Mouse (Mus musculus) lung, postnatal 10 days (tissue): ENCODE results near the gene Srd5a1.
A peak's percentile ranks its signal among the peaks of the same experiment; 100 is the strongest.
"Not testable (repeated sequence)": the region's sequence is repeated elsewhere in the genome, so short reads cannot be mapped to it uniquely, and the experiment has no call there.

Experiments used
- DNase-seq: peaks from one replicate; pipeline ENCODE4 v3.0.0; 2021

Srd5a1 gene

DNA sequence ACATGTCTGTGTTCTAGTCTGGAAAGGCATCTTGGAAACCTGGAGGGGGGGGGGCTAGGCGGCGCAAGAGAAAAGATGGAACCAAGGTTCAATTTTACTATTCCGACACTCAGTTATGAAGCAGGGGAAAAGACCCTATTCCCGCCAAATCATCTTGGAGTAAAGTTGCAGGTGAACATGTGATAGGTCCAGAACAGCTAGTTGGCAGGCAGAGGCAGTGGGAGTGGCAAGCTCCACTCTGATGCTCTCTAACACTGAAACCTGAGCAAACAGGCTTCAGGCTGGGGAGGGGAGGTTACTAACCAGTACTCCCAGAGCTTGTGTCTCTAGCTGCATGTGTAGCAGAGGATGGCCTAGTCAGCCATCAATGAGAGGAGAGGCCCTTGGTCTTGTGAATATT is 45.8 kb downstream of the Srd5a1 start:
- DNase-seq, result not testable (repeated sequence)

DNA sequence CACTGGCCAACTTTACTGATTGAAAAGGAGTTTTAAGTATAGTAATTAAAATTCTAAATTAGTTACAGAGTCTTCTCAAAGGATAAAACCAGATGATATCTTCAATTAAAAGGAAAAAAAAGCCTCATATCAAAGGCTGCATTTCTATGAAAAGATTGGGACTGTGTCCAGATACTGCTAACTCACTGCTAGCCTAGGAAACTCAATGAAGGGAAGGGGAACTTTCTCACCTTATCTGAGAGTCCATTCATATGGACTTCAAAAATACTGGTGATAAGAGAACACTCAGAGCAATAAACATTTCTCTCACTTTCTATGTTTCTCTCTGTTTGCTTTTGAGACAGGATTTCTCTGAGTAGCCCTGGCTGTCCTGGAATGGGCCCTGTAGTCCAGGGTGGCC is 46.7 kb downstream of the Srd5a1 start:
- DNase-seq, result no peak

DNA sequence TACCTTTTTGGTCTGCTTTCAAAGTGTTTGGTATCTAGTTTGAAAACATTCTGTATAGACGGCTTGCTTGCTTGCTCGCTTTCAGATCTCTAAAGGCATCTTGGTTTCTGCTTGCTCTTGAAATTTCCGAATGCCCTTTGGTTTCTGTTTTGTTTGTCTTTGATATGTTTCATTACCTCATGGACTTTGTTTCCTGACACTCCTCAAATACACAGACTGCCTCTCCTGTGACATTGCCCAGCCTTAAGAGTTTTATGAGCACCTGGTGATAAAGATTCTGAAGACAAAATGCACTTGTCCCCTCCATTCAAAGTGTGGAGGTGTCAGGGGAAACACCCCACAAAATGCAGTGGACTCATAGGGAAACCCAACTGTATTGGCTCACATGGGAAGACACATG is 47.3 kb downstream of the Srd5a1 start:
- no peak for DNase-seq

DNA sequence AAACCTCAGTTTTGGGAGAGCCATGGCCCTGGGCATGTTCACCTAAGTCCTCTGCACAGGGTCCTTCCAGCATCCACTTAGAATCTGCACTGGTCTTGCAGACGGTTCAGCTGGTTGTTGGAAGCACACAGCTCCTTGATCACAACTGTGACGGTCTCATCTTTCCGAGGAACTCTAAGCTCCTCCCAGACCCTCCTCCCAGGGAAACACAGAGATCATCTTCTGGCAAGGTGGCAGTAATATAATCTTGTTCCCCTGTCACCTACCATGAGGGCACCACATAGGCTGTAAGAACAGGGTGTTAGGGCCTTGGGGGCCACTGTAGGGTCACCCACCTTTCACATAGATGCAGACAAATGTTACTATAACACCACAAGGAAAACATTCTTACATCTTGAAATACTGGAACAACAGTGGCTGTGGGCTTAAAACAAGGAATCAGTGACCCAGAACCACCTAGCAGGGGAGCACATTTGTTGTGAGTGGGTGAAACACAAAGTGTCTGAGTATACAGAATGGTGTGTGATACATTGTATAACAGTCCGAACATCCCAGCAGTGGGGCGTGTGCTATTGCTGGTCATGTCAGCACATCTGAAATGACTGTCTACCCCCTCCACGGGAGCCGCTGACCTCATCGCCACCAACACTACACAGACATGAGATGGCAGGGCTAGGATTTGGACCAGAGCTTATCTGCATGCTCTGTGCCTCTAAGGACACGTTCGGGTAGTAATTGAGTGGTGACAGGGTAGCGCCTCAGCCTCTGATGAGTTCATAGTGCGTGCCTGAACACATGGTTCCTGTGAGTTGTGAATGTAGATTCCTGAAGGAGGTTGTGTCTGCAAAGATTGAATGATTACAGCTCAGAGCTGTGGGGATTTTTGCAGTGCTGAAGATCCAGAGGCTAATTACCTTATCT is 48.3 kb downstream of the Srd5a1 start:
- no peak for DNase-seq

DNA sequence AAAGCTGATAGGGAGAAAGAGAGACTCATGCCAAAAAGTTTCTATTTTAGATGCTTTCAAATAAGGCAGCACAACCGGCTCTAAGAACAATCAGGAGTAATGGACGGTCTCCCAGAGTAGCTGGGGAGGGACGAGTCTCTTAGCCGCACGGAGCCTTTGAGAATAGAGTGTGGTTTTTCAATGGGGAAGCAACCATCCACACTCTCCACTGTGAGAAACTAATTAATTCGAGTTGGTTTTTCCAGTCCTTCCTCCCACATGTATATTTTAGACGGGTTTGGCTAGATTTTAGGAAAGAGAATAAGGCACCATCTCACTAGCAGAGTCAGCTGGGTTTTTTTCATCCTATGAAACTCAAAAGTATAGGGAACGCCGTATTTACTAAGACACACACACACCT is 49.2 kb downstream of the Srd5a1 start:
- no peak for DNase-seq

DNA sequence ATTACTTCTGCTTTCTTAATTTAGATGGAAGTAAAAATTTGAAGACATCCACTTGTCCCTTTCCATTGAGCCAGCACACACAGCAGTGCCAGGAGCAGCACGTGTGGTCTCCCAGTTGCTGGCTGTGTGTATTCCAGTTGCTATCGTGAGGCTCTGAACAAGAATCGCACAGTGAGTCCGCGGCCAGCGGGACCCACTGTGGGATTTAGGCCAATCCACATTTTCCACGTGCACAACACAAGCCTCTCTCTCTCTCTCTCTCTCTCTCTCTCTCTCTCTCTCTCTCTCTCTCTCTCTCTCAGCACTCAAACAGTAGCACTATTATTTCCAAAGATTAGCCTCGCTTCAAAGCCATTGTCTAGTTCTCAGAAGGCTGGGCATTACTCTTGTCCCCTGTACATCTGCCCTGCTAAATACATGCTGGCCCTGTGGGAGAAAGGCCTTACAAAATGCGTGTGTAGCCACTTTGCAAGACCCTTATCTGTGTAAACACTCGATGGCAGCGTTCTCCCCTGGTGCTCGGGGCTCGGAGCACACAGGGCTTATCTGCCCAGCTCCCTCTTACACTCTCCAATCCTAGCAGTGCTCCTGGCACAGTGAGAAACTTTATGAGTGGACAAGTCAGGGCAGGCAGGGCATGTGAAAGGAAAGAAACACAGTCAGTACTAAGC is 51.8 kb downstream of the Srd5a1 start:
- DNase-seq, result no peak

DNA sequence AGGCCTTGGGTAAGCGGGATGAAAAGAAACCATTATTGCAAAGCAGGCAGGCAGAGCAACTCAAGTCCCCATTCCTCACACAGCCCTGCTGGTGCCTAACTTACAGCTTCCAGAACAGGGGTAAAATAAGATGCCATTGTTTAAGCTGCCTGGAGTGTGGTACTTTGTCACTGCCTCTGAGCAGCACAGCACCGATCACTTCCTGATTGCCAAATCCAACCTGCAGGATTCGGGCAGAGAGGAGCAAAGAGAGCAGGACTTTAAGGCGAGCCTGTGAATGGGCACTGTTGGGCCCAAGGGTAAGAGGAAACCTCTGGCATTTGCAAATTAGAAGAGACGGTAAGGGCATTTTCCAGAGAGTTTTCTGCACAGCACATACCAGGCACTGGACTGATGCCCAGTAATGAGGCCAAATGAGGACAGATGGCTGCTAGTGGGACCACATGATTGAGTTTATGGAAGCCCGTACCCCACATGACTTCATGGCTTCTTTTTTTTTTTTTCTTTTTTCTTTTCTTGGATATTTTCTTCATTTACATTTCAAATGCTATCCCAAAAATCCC is 53.1 kb downstream of the Srd5a1 start:
- no peak for DNase-seq

DNA sequence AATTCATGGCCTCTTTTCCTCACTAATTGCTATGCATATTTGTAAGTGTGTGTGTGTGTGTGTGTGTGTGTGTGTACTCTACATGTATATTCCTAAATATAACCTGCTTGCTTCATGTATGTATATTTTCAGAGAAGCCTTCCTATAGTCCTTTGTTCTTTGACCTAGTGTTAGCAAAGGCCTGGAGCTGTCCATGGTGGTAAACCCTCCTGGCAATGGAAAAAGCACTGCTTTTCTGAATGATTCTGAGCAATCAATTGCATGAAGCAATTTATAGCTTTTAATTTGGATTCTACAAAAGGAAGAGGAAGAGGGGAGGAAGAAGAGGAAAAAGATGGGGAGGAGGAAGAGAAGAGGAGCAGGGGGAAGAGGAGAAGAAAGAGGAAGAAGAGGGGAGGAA is 54.5 kb downstream of the Srd5a1 start:
- DNase-seq, result no peak

GRCm38 (mm10) chr13:69555957-69556482 is 55.2 kb downstream of the Srd5a1 start:
- DNase-seq, result no peak

DNA sequence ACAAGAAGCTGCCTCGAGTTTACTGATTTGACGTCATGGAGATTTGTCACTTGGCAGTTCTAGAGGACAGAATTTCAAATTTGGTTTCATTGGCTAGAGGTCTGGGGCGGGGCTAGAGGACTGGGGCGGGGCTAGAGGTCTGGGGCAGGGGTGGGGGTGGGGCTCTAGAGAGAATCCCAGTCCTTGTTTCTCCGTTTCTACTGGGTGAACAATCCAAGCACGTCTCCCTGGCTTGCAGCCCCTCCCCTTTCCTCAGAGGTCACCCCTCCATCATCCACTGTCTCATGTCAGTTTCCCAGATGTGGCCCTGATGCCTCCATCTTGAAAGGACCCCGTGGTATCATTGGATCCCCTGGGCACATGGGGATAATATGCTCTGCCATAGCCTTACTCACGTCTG is 56.2 kb downstream of the Srd5a1 start:
- DNase-seq, result no peak

DNA sequence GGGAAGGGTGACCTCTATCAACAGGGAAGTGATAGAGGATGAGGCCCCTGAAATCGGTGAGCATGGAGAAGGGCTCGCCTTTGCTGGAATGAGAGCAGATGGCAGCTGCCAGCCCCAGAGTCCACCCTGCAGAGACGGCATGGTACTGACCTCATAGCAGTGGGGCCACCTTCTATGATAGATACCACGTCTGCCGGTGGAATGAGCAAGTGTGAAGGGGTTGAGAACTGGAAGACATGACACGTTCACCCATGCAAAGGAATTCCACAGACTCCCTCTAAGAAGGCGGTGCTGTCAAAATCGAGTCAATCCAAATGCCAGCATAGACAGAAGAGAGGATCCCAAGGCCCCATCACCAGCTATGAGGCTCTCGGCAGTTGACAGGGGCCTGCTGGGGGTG is 57.0 kb downstream of the Srd5a1 start:
- no peak for DNase-seq

DNA sequence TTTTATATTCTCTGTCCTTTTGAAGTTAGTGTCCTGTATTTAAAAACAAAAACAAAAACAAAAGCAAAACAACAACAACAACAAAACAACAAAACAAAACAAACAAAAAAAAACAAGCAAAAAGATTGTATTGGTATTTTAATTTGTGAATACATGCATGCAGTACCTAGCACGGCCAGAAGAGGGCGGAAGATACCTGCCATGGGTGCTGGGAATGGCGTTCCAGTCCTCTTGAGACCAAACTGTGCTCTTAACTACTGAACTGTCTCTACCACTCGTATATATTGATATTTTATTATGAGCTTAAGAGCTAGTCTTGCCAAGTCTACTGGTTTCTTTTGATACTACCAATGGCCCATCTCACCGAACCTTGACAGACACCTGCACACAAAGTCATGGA is 58.2 kb downstream of the Srd5a1 start:
- no peak for DNase-seq

GRCm38 (mm10) chr13:69550831-69551230 is 60.4 kb downstream of the Srd5a1 start:
- no peak for DNase-seq

DNA sequence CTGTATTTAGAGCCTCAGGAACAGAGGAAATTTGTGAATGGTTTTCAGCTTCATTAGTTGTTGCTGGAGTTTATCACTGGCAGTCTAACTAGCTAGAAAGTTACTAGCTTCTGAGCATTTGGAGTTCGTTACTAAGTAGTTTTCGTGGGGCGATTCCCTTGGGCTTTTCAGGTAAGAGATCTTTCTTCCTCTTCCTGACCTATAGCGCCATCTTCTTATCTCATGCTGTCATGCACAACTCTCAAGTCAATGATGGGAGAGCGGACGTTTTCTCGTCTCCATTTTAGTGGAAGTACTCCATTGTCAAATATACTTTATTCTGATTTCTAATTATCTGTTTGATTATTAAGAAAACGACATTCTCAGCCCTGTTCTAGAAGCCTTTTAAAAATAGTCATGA is 61.3 kb downstream of the Srd5a1 start:
- no peak for DNase-seq

DNA sequence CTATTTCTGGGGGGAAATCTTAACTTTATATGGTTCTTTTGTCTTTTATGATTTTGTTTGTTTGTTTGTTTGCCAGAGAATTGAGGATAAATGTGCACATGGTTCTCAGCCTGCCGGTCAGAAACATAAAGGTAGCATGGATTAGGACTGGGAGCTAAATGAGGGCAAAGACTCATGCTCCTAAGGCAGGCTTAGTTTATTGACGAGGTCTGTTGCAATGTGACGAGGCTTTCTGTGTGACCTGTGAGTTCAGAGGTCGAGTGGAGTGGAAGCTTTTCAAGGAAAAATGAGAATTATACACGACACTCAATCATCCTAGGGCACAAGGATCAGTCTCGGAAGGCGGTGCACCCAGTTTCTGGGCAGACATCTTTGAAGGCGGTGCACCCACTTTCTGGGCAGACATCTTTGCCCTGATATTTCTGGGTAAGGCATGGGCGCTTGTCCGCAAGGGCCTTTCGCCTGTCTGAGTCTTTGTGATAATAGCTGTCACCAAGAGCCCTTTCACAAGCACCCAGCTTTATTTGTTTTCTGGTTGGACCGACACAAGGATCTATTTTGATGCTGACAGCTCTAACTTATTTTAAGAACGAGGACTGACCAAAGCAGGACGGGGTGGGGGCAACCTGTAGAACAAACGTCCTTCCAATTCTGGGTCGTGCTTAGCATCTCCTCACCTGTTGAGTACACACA is 63.6 kb downstream of the Srd5a1 start:
- DNase-seq, result no peak

DNA sequence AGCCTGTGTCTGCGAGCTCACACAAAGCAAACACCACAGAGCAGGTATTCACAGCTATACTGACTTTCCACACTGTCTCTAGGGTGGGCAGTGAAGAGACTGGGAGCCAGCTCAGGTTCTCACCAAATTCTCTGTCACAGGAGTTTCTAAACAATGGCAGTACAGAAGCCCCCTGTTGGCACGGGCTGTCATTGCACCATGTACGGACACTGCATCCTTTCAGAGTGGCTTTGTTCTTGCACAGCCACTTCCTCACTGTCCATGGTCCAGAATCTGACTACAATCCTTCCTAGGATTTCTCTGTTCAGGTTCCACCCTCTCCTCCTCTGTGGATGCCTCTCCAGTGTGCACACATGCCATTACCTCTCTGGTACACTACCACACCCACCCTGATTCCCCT is 66.2 kb downstream of the Srd5a1 start:
- peak; percentile 66 for DNase-seq

GRCm38 (mm10) chr13:69543595-69543994 is 67.6 kb downstream of the Srd5a1 start:
- DNase-seq, result no peak

DNA sequence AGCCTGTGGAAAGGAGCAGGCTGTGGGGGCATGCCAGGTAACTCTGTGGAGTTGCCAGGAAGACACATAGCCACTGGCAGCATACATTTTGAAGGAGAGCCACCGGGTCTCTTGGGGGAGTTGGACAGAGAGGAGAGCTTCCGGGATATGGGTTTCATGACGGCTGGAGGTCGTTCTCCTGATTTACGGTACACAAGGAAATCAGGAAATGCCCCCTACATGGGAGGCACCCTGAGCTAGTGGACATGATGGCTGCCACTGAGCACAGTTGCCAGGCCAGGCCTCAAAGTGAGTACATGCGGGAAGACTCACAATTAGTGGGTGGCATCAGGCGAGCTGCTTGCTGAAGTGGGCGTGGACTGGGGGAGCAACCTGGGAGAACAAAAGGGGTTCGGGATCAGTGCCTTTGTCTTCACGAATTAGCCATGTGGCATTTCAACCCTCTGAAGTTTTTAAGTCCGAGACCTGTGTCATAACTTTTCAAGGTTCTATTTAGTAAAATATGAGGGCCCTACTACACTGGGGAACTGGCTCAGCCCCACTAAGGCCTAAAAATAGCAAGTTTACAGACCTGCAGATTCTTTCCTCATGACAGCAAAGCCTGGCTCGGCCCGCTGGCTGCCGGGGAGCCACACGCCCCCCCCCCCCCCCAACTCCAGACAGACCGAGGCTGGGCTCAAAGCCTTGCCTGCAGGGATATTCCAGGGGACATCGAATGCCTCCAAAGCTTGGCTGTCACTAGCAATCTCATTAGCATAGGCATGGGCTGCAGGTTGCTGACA is 68.5 kb downstream of the Srd5a1 start:
- peak; percentile 42 for DNase-seq

DNA sequence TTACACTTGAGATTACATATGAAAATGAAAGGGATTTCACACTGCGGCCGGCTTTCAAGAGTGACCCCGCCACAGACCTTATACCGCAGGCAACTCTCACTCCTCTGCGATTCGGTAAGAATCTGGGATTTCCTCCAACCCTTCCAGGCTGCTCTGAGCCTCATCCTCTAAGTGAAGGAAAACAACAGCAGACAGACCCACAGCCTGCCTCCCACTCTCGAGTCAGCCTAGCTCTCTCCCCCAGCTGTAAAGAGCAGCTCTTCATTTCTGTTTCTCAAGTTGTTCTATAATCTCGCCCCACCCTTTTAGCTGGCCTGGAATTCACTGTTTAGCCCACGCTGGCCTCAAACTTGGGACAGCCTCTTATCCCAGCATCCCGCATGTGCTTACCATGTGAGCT is 69.5 kb downstream of the Srd5a1 start:
- peak; percentile 53 for DNase-seq

- DNase-seq, result peak; percentile 40
Measured at GRCm38 (mm10) chr13:69541209-69541608, 70.0 kb downstream of the Srd5a1 start.

- DNase-seq, result peak; percentile 72
Measured at GRCm38 (mm10) chr13:69538327-69538726, 72.9 kb downstream of the Srd5a1 start.

- no peak for DNase-seq
Measured at GRCm38 (mm10) chr13:69537366-69537765, 73.9 kb downstream of the Srd5a1 start.
